Mouse (Mus musculus): Measurements from ENCODE around the gene Enpp3.

GRCm38 (mm10) chr10:24765151-24765755 is 77.4 kb downstream of the Enpp3 start:
- TF ChIP-seq CTCF (IDR thresholded peaks at IDR 0.05; ENCODE audit: extremely low read depth, insufficient read depth, insufficient read length, insufficient replicate concordance) = no peak
- no peak for TF ChIP-seq POLR2A (IDR thresholded peaks at IDR 0.05; ENCODE audit: low read depth, low read length)

Data from spleen, adult 2 months (tissue).